Mouse (Mus musculus) frontal cortex, adult (tissue): ENCODE results near the gene Mthfsd.

Experiments used
- ATAC-seq: cut with Nextera tagmentation; 2 replicates; pipeline ENCODE4 v1.9.2; 2017; ENCODE audit warnings: mild to moderate bottlenecking, moderate library complexity, mixed read lengths; ENCODE audit not compliant: low TSS enrichment

The Mthfsd gene

GRCm38 (mm10) chr8:121088871-121089630 is 19.1 kb downstream of the Mthfsd start:
- no peak for ATAC-seq

GRCm38 (mm10) chr8:121088281-121088680 is 19.9 kb downstream of the Mthfsd start:
- no peak for ATAC-seq

GRCm38 (mm10) chr8:121086004-121086900 is 21.9 kb downstream of the Mthfsd start:
- no peak for ATAC-seq

GRCm38 (mm10) chr8:121085561-121085960 is 22.6 kb downstream of the Mthfsd start:
- ATAC-seq, result no peak

- ATAC-seq, result no peak
Measured at GRCm38 (mm10) chr8:121085011-121085410, 23.2 kb downstream of the Mthfsd start.

GRCm38 (mm10) chr8:121084210-121084951 is 23.8 kb downstream of the Mthfsd start, which contains the start of gene Foxf1:
Foxf1 (plus strand) TSS chr8:121084386.
- no peak for ATAC-seq

- ATAC-seq, result no peak
Measured at GRCm38 (mm10) chr8:121083936-121084209, 24.3 kb downstream of the Mthfsd start.

- no peak for ATAC-seq
Measured at GRCm38 (mm10) chr8:121083093-121083935, 24.9 kb downstream of the Mthfsd start.

- ATAC-seq, result no peak
Measured at GRCm38 (mm10) chr8:121082218-121083092, 25.7 kb downstream of the Mthfsd start.

GRCm38 (mm10) chr8:121081398-121081797 is 26.8 kb downstream of the Mthfsd start:
- no peak for ATAC-seq

- no peak for ATAC-seq
Measured at GRCm38 (mm10) chr8:121080361-121081090, 27.7 kb downstream of the Mthfsd start.

GRCm38 (mm10) chr8:121079944-121080343 is 28.2 kb downstream of the Mthfsd start:
- no peak for ATAC-seq

GRCm38 (mm10) chr8:121079201-121079600 is 29.0 kb downstream of the Mthfsd start:
- no peak for ATAC-seq

GRCm38 (mm10) chr8:121078721-121079120 is 29.5 kb downstream of the Mthfsd start:
- no peak for ATAC-seq

GRCm38 (mm10) chr8:121076555-121076954 is 31.6 kb downstream of the Mthfsd start:
- no peak for ATAC-seq

GRCm38 (mm10) chr8:121075936-121076335 is 32.3 kb downstream of the Mthfsd start:
- no peak for ATAC-seq

- ATAC-seq, result no peak
Measured at GRCm38 (mm10) chr8:121074848-121075145, 33.4 kb downstream of the Mthfsd start.

- ATAC-seq, result no peak
Measured at GRCm38 (mm10) chr8:121074108-121074847, 33.9 kb downstream of the Mthfsd start.
